Mouse (Mus musculus) midbrain, embryonic 16.5 days (tissue): Measurements from ENCODE around the gene 3110040M04Rik. TPM values are rescaled to one million over a fixed set of nuclear protein-coding genes. Genes with fewer than 3 reads are reported as not detected.

Experiments used
- ATAC-seq: fragments of 200-750 bp; cut with Nextera tagmentation; 2 replicates; pipeline ENCODE4 v1.8.0; 2017; ENCODE audit warnings: moderate TSS enrichment
- H3K27ac ChIP-seq: fragments of 300-500 bp; sonication (generic); 2 replicates; pipeline ENCODE4 v1.5.1; 2014; ENCODE audit warnings: mild to moderate bottlenecking, low read length, mixed read lengths
- H3K27me3 ChIP-seq: fragments of 300-500 bp; sonication (generic); 2 replicates; pipeline ENCODE4 v1.6.1; 2014; ENCODE audit warnings: low read depth, low read length, mixed read lengths; ENCODE audit not compliant: control insufficient read depth, insufficient read depth
- H3K36me3 ChIP-seq: fragments of 300-500 bp; sonication (generic); 2 replicates; pipeline ENCODE4 v1.6.1; 2014; ENCODE audit warnings: mild to moderate bottlenecking, low read length, moderate library complexity, mixed read lengths; ENCODE audit not compliant: control insufficient read depth, insufficient read depth
- H3K4me1 ChIP-seq: fragments of 300-500 bp; sonication (generic); 2 replicates; pipeline ENCODE4 v1.6.1; 2014; ENCODE audit warnings: mild to moderate bottlenecking, low read length, mixed read lengths; ENCODE audit not compliant: control insufficient read depth, insufficient read depth
- H3K4me2 ChIP-seq: fragments of 300-500 bp; sonication (generic); 2 replicates; pipeline ENCODE4 v1.6.1; 2014; ENCODE audit warnings: mild to moderate bottlenecking, low read length, mixed read lengths
- H3K4me3 ChIP-seq: fragments of 300-500 bp; sonication (generic); 2 replicates; pipeline ENCODE4 v1.5.1; 2014; ENCODE audit warnings: low read depth, mild to moderate bottlenecking, low read length, moderate library complexity, mixed read lengths
- H3K9ac ChIP-seq: fragments of 300-500 bp; sonication (generic); 2 replicates; pipeline ENCODE4 v1.6.1; 2014; ENCODE audit warnings: low read depth, low read length, mixed read lengths
- H3K9me3 ChIP-seq: fragments of 300-500 bp; sonication (generic); replicated peaks from 2 replicates; pipeline ENCODE4 v1.6.1; 2014; ENCODE audit warnings: mild to moderate bottlenecking, low read length, mixed read lengths; ENCODE audit not compliant: control insufficient read depth, poor library complexity, severe bottlenecking
- WGBS: fragments of 180-500 bp; shearing (Covaris S2); extraction: QIAGEN DNeasy Blood & Tissue Kit; methylation state at CpG from one replicate; pipeline ENCODE4 v1.1.7; 2014; 5-methylcytosine and 5-hydroxymethylcytosine counted together
- polyA plus RNA-seq: library from polyadenylated mRNA; unstranded; fragments of >200 nt; fragmentation: Nextera tagmentation; extraction: Ambion mirVana; gene quantifications from 2 replicates; pipeline ENCODE4 v1.2.1, GENCODE M21; 2015

Gene 3110040M04Rik
- polyA plus RNA-seq, 1 experiment from 2014 or later = not detected

- no peaks in the 10 kb centered on the region; the same call in 1 of the 2 replicates for H3K9me3 ChIP-seq
- 88% methylated on average over 3 of the region's 3 CpGs for WGBS
Observed at GRCm38 (mm10) chr1:151237780-151238179, 33.9 kb downstream of the 3110040M04Rik start.

DNA sequence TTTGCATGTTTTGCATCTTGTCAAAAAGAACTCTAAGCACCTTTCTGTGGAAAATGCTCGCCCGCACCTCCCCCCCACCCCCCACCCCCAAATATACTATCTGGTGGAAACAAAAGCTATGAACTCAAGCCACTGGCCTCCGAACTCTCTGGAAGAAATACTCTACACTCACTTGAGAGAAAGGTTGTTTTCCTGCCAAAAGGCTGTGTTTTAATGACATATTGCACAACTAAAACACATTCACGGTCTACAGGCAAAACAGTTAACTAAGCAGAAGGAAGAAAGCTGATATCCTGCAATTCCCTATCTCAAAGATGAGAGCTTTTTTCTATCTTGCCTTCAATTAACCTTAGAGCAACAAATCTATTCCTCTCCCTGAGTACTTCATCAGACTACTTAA is 39.4 kb downstream of the 3110040M04Rik start:
- Histone ChIP-seq H3K4me3 (no peak overlapping the region), H3K27ac (no peak overlapping the region), H3K36me3 (no peaks in the 10 kb centered on the region), H3K4me1 (no peaks in the 10 kb centered on the region), H3K27me3 (no peaks in the 10 kb centered on the region), H3K9ac (no peak overlapping the region), H3K4me2 (no peak overlapping the region), H3K9me3 (no peaks in the 10 kb centered on the region; the same call in 1 of the 2 replicates)
- ATAC-seq = no peak
- WGBS = 95% methylated on average over 4 of the region's 4 CpGs

More at GRCm38 (mm10) chr1:151237780-151238179, 33.9 kb downstream of the 3110040M04Rik start:
- Histone ChIP-seq H3K4me2 (no peak overlapping the region), H3K36me3 (no peaks in the 10 kb centered on the region), H3K27me3 (no peaks in the 10 kb centered on the region), H3K9ac (no peak overlapping the region), H3K27ac (no peak overlapping the region), H3K4me3 (no peak overlapping the region), H3K4me1 (no peaks in the 10 kb centered on the region)
- ATAC-seq = no peak

DNA sequence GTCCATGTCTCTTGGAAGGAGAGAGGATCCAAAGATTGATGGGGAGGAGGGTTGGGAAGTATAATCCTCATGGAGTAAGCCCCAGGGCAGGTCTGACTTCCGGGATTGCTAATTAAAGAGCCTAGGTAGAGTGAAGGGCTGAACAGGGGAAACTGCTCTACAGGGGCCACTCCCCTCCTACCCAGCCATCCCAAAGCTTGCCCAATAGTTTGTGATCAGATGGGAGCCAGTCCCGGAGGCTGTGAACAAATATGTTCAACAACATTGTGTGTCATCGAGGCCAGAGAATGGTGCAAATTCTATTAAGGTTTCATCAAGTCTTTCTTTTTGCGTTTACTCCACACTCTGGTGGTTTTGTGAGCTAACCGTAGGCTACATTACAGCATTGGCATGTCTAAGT is 40.1 kb downstream of the 3110040M04Rik start:
- 89% methylated on average over 5 of the region's 5 CpGs for WGBS
- H3K4me1 ChIP-seq = no peaks in the 10 kb centered on the region
- no peaks in the 10 kb centered on the region for H3K36me3 ChIP-seq
- ATAC-seq = no peak
- no peaks in the 10 kb centered on the region; the same call in 1 of the 2 replicates for H3K9me3 ChIP-seq
- H3K9ac ChIP-seq = no peak overlapping the region
- H3K4me2 ChIP-seq = no peak overlapping the region
- H3K27me3 ChIP-seq = no peaks in the 10 kb centered on the region
- no peak overlapping the region for H3K4me3 ChIP-seq
- H3K27ac ChIP-seq = no peak overlapping the region

- Histone ChIP-seq H3K27ac (no peak overlapping the region), H3K4me3 (no peak overlapping the region), H3K9ac (no peak overlapping the region), H3K4me1 (no peaks in the 10 kb centered on the region), H3K27me3 (no peaks in the 10 kb centered on the region), H3K4me2 (no peak overlapping the region), H3K36me3 (no peaks in the 10 kb centered on the region), H3K9me3 (no peaks in the 10 kb centered on the region; the same call in 1 of the 2 replicates)
- no peak for ATAC-seq
- WGBS = 94% methylated on average over 4 of the region's 4 CpGs
Observed at GRCm38 (mm10) chr1:151244761-151245160, 40.8 kb downstream of the 3110040M04Rik start.

GRCm38 (mm10) chr1:151245165-151245564 is 41.2 kb downstream of the 3110040M04Rik start:
- Histone ChIP-seq H3K4me1 (no peaks in the 10 kb centered on the region), H3K4me3 (no peak overlapping the region), H3K9me3 (no peaks in the 10 kb centered on the region; the same call in 1 of the 2 replicates), H3K27ac (no peak overlapping the region), H3K9ac (no peak overlapping the region), H3K4me2 (no peak overlapping the region), H3K27me3 (no peaks in the 10 kb centered on the region), H3K36me3 (no peaks in the 10 kb centered on the region)
- no peak for ATAC-seq
- WGBS = 87% methylated on average over 10 of the region's 10 CpGs

DNA sequence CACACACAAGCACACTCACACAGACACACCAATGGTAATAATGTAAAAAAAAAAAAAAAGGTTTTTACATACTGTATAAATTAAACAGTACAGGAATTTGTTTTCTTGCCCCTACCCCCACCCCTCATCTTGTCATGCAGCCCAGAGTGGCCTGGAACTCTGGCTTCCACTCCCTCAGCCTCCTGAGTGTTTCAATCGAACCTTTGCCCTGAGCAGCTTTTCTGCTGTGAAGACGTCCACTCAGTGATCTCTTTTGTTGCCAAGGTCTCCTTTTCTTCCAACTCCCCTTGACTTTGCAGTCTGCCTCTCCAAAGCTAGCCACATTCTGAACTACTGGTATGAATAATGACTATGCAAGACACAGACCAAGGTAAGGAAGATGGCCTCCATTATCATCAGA is 41.9 kb downstream of the 3110040M04Rik start:
- Histone ChIP-seq H3K9ac (no peak overlapping the region), H3K27ac (no peak overlapping the region), H3K36me3 (no peaks in the 10 kb centered on the region), H3K4me1 (no peaks in the 10 kb centered on the region), H3K27me3 (no peaks in the 10 kb centered on the region), H3K4me3 (no peak overlapping the region), H3K4me2 (no peak overlapping the region), H3K9me3 (no peaks in the 10 kb centered on the region; the same call in 1 of the 2 replicates)
- ATAC-seq = no peak
- 55% methylated on average over 2 of the region's 2 CpGs for WGBS

- WGBS = 86% methylated on average over 3 of the region's 3 CpGs
- H3K27ac ChIP-seq = no peak overlapping the region
- no peak for ATAC-seq
Observed at GRCm38 (mm10) chr1:151250109-151250508, 46.2 kb downstream of the 3110040M04Rik start.

GRCm38 (mm10) chr1:151250529-151251193 is 46.7 kb downstream of the 3110040M04Rik start:
- Histone ChIP-seq H3K27ac (no peak overlapping the region), H3K4me3 (no peak overlapping the region), H3K36me3 (no peaks in the 10 kb centered on the region), H3K4me1 (no peaks in the 10 kb centered on the region), H3K9me3 (no peaks in the 10 kb centered on the region), H3K27me3 (no peaks in the 10 kb centered on the region), H3K9ac (no peak overlapping the region), H3K4me2 (no peak overlapping the region; the same call in 1 of the 2 replicates)
- 0 out of 2 replicates have a peak, but pooled peaks have one; percentile 21 for ATAC-seq
- WGBS = 57% methylated on average over 18 of the region's 18 CpGs

More at GRCm38 (mm10) chr1:151250109-151250508, 46.2 kb downstream of the 3110040M04Rik start:
- no peaks in the 10 kb centered on the region for H3K4me1 ChIP-seq
- no peak overlapping the region for H3K4me2 ChIP-seq
- no peak overlapping the region for H3K9ac ChIP-seq
- H3K4me3 ChIP-seq = no peak overlapping the region
- no peaks in the 10 kb centered on the region for H3K27me3 ChIP-seq
- H3K9me3 ChIP-seq = no peaks in the 10 kb centered on the region
- no peaks in the 10 kb centered on the region for H3K36me3 ChIP-seq

- 0 out of 2 replicates have a peak, but pooled peaks have one; percentile 11 for ATAC-seq
- H3K9me3 ChIP-seq = no peaks in the 10 kb centered on the region
- no peak overlapping the region for H3K27ac ChIP-seq
- no peaks in the 10 kb centered on the region for H3K36me3 ChIP-seq
- H3K4me1 ChIP-seq = no peaks in the 10 kb centered on the region
- no peaks in the 10 kb centered on the region for H3K27me3 ChIP-seq
- no peak overlapping the region for H3K4me3 ChIP-seq
- H3K4me2 ChIP-seq = no peak overlapping the region; the same call in 1 of the 2 replicates
- 72% methylated on average over 14 of the region's 14 CpGs for WGBS
- no peak overlapping the region for H3K9ac ChIP-seq
Observed at GRCm38 (mm10) chr1:151251194-151252010, 47.5 kb downstream of the 3110040M04Rik start.
